Mouse (Mus musculus) stomach, embryonic 14.5 days (tissue): ENCODE data around the gene Aven. TPM values are rescaled to one million over a fixed set of nuclear protein-coding genes. Genes with fewer than 3 reads are reported as not detected.

Experiments
- ATAC-seq: fragments of 200-750 bp; cut with Nextera tagmentation; 2 replicates; pipeline ENCODE4 v1.8.0; 2017; ENCODE audit warnings: low read depth, moderate TSS enrichment; ENCODE audit not compliant: insufficient number of reproducible peaks, insufficient read depth, low FRiP score
- H3K27ac ChIP-seq: fragments of 300-500 bp; sonication (generic); 2 replicates; pipeline ENCODE4 v1.5.1; 2014; ENCODE audit warnings: mild to moderate bottlenecking, low read length, moderate library complexity, mixed read lengths
- H3K27me3 ChIP-seq: fragments of 300-500 bp; sonication (generic); 2 replicates; pipeline ENCODE4 v1.6.1; 2014; ENCODE audit warnings: low read length, control low read depth, mixed read lengths; ENCODE audit not compliant: control insufficient read depth, insufficient read depth
- H3K36me3 ChIP-seq: fragments of 300-500 bp; sonication (generic); 2 replicates; pipeline ENCODE4 v1.6.1; 2014; ENCODE audit warnings: mild to moderate bottlenecking, control low read depth, low read length, moderate library complexity, mixed read lengths; ENCODE audit not compliant: control insufficient read depth, insufficient read depth
- H3K4me1 ChIP-seq: fragments of 300-500 bp; sonication (generic); 2 replicates; pipeline ENCODE4 v1.6.1; 2014; ENCODE audit warnings: low read length, control low read depth, mixed read lengths; ENCODE audit not compliant: control insufficient read depth, insufficient read depth
- H3K4me2 ChIP-seq: fragments of 300-500 bp; sonication (generic); replicated peaks from 2 replicates; pipeline ENCODE4 v1.6.1; 2014; ENCODE audit warnings: low read depth, low read length, control low read depth
- H3K4me3 ChIP-seq: fragments of 300-500 bp; sonication (generic); 2 replicates; pipeline ENCODE4 v1.5.1; 2014; ENCODE audit warnings: low read depth, low read length, control low read depth
- H3K9ac ChIP-seq: fragments of 300-500 bp; sonication (generic); replicated peaks from 2 replicates; pipeline ENCODE4 v1.6.1; 2014; ENCODE audit warnings: low read depth, mild to moderate bottlenecking, control low read depth, low read length, moderate library complexity, mixed read lengths
- H3K9me3 ChIP-seq: fragments of 300-500 bp; sonication (generic); 2 replicates; pipeline ENCODE4 v1.6.1; 2016; ENCODE audit warnings: low read depth, low read length, control low read depth; ENCODE audit not compliant: control insufficient read depth
- WGBS: fragments of 180-500 bp; shearing (Covaris S2); extraction: QIAGEN DNeasy Blood & Tissue Kit; methylation state at CpG from one replicate; pipeline ENCODE4 v1.1.7; 2014; 5-methylcytosine and 5-hydroxymethylcytosine counted together
- polyA plus RNA-seq: library from polyadenylated mRNA; unstranded; fragments of >200 nt; fragmentation: Nextera tagmentation; extraction: Ambion mirVana; gene quantifications from 2 replicates; pipeline ENCODE4 v1.2.1, GENCODE M21; 2014

Aven gene
- polyA plus RNA-seq, 1 experiment from 2014 or later = 7.1 TPM

- H3K27me3 ChIP-seq = no peaks in the 10 kb centered on the region
- ATAC-seq = no peak
- H3K4me3 ChIP-seq = no peak overlapping the region
- no peak overlapping the region for H3K27ac ChIP-seq
- 65% methylated on average over 7 of the region's 7 CpGs for WGBS
- no peaks in the 10 kb centered on the region for H3K36me3 ChIP-seq
- H3K4me1 ChIP-seq = no peaks in the 10 kb centered on the region
- H3K9ac ChIP-seq = no peak overlapping the region
- H3K4me2 ChIP-seq = no peak overlapping the region
- H3K9me3 ChIP-seq = no peaks in the 10 kb centered on the region
These were observed 5.1 kb downstream of the Aven start for GRCm38 (mm10) chr2:112497851-112498250.

- Histone ChIP-seq H3K4me3 (no peak overlapping the region), H3K27me3 (no peaks in the 10 kb centered on the region), H3K9me3 (no peaks in the 10 kb centered on the region), H3K4me2 (no peak overlapping the region), H3K4me1 (no peaks in the 10 kb centered on the region), H3K36me3 (no peaks in the 10 kb centered on the region), H3K9ac (no peak overlapping the region), H3K27ac (no peak overlapping the region)
- peak; percentile 81 for ATAC-seq
- whole genome bisulfite sequencing = 5% methylated on average over 6 of the region's 6 CpGs
These were observed 8.4 kb downstream of the Aven start for GRCm38 (mm10) chr2:112501209-112501608.

GRCm38 (mm10) chr2:112503978-112504377 lies 11.2 kb downstream of the Aven start:
- H3K4me1 ChIP-seq = no peaks in the 10 kb centered on the region
- no peak overlapping the region for H3K4me2 ChIP-seq
- no peak overlapping the region for H3K27ac ChIP-seq
- no peak overlapping the region for H3K9ac ChIP-seq
- ATAC-seq = no peak
- WGBS = 78% methylated on average over 6 of the region's 6 CpGs
- H3K4me3 ChIP-seq = no peak overlapping the region
- H3K36me3 ChIP-seq = no peaks in the 10 kb centered on the region
- no peaks in the 10 kb centered on the region for H3K27me3 ChIP-seq
- H3K9me3 ChIP-seq = no peaks in the 10 kb centered on the region

GRCm38 (mm10) chr2:112506841-112507435 lies 14.2 kb downstream of the Aven start:
- 78% methylated on average over 5 of the region's 5 CpGs for WGBS
- Histone ChIP-seq H3K4me1 (no peaks in the 10 kb centered on the region), H3K4me3 (no peak overlapping the region), H3K4me2 (no peak overlapping the region), H3K9ac (no peak overlapping the region), H3K27me3 (no peaks in the 10 kb centered on the region), H3K27ac (no peak overlapping the region), H3K9me3 (no peaks in the 10 kb centered on the region), H3K36me3 (no peaks in the 10 kb centered on the region)
- no peak for ATAC-seq

- H3K4me1 ChIP-seq = no peaks in the 10 kb centered on the region
- WGBS = 100% methylated on average over 1 of the region's 1 CpGs
- no peak for ATAC-seq
- H3K27me3 ChIP-seq = no peaks in the 10 kb centered on the region
- H3K36me3 ChIP-seq = no peaks in the 10 kb centered on the region
- no peak overlapping the region for H3K27ac ChIP-seq
- H3K4me2 ChIP-seq = no peak overlapping the region
- H3K4me3 ChIP-seq = no peak overlapping the region
- no peak overlapping the region for H3K9ac ChIP-seq
- H3K9me3 ChIP-seq = no peaks in the 10 kb centered on the region
These were observed 14.7 kb downstream of the Aven start for GRCm38 (mm10) chr2:112507444-112507843.

GRCm38 (mm10) chr2:112510140-112510539 lies 17.4 kb downstream of the Aven start:
- no peak overlapping the region for H3K9ac ChIP-seq
- H3K9me3 ChIP-seq = no peaks in the 10 kb centered on the region
- WGBS = 74% methylated on average over 4 of the region's 4 CpGs
- ATAC-seq = peak; percentile 90
- no peaks in the 10 kb centered on the region for H3K36me3 ChIP-seq
- no peaks in the 10 kb centered on the region for H3K27me3 ChIP-seq
- no peak overlapping the region for H3K27ac ChIP-seq
- no peak overlapping the region for H3K4me2 ChIP-seq
- no peaks in the 10 kb centered on the region for H3K4me1 ChIP-seq
- H3K4me3 ChIP-seq = no peak overlapping the region

GRCm38 (mm10) chr2:112513036-112513435 lies 20.3 kb downstream of the Aven start:
- Histone ChIP-seq H3K27ac (no peak overlapping the region), H3K4me3 (no peak overlapping the region), H3K4me2 (no peak overlapping the region), H3K9ac (no peak overlapping the region), H3K4me1 (no peaks in the 10 kb centered on the region), H3K36me3 (no peaks in the 10 kb centered on the region; the same call in 1 of the 2 replicates), H3K9me3 (no peaks in the 10 kb centered on the region), H3K27me3 (no peaks in the 10 kb centered on the region)
- ATAC-seq = no peak
- 80% methylated on average over 1 of the region's 1 CpGs for WGBS

GRCm38 (mm10) chr2:112516728-112517127 lies 24.0 kb downstream of the Aven start:
- Histone ChIP-seq H3K9me3 (no peaks in the 10 kb centered on the region; the same call in 1 of the 2 replicates), H3K27ac (no peak overlapping the region), H3K4me3 (no peak overlapping the region), H3K27me3 (no peaks in the 10 kb centered on the region), H3K36me3 (no peaks in the 10 kb centered on the region; the same call in 1 of the 2 replicates), H3K4me1 (no peaks in the 10 kb centered on the region), H3K9ac (no peak overlapping the region), H3K4me2 (no peak overlapping the region)
- ATAC-seq = no peak
- WGBS = 55% methylated on average over 3 of the region's 3 CpGs

- Histone ChIP-seq H3K4me2 (no peak overlapping the region), H3K4me3 (no peak overlapping the region), H3K9ac (no peak overlapping the region), H3K36me3 (no peaks in the 10 kb centered on the region; the same call in 1 of the 2 replicates), H3K4me1 (no peaks in the 10 kb centered on the region), H3K27ac (no peak overlapping the region), H3K9me3 (no peaks in the 10 kb centered on the region; the same call in 1 of the 2 replicates), H3K27me3 (no peaks in the 10 kb centered on the region)
- WGBS = 68% methylated on average over 3 of the region's 3 CpGs
- no peak for ATAC-seq
These were observed 24.5 kb downstream of the Aven start for GRCm38 (mm10) chr2:112517218-112517617.
